Mouse (Mus musculus): ENCODE data around the gene Fxyd2. TPM values are rescaled to one million over a fixed set of nuclear protein-coding genes. Genes with fewer than 3 reads are reported as not detected.

Fxyd2 gene
- polyA plus RNA-seq, 1 experiment from 2014 or later, result 5.3 TPM

- no peak overlapping the region for H3K4me3 ChIP-seq (ENCODE audit: low read depth, low read length)
- WGBS, result 42% methylated on average over 7 of the region's 7 CpGs
- H3K4me1 ChIP-seq (ENCODE audit: control insufficient read depth, insufficient read depth, low read length), result no peaks in the 10 kb centered on the region
- no peaks in the 10 kb centered on the region for H3K9me3 ChIP-seq (ENCODE audit: control insufficient read depth, low read depth, low read length)
- no peaks in the 10 kb centered on the region for H3K27me3 ChIP-seq (ENCODE audit: control insufficient read depth, insufficient read depth, low read length)
- no peak overlapping the region for H3K27ac ChIP-seq (ENCODE audit: low read length)
- H3K4me2 ChIP-seq (replicated peaks; ENCODE audit: low read depth, low read length), result no peak overlapping the region
- H3K9ac ChIP-seq (replicated peaks; ENCODE audit: low read depth, low read length), result no peak overlapping the region
- no peaks in the 10 kb centered on the region for H3K36me3 ChIP-seq (ENCODE audit: control insufficient read depth, insufficient read depth, low read length)
- ATAC-seq (ENCODE audit: insufficient number of reproducible peaks, insufficient read depth, low FRiP score, low read depth), result no peak
Measured at GRCm38 (mm10) chr9:45457200-45457599, 57.7 kb downstream of the Fxyd2 start.

- Histone ChIP-seq H3K4me3 (ENCODE audit: low read depth, low read length) (no peak overlapping the region), H3K36me3 (ENCODE audit: control insufficient read depth, insufficient read depth, low read length) (no peaks in the 10 kb centered on the region), H3K4me2 (replicated peaks; ENCODE audit: low read depth, low read length) (no peak overlapping the region), H3K9ac (replicated peaks; ENCODE audit: low read depth, low read length) (no peak overlapping the region), H3K9me3 (ENCODE audit: control insufficient read depth, low read depth, low read length) (no peaks in the 10 kb centered on the region), H3K4me1 (ENCODE audit: control insufficient read depth, insufficient read depth, low read length) (no peaks in the 10 kb centered on the region), H3K27me3 (ENCODE audit: control insufficient read depth, insufficient read depth, low read length) (no peaks in the 10 kb centered on the region), H3K27ac (ENCODE audit: low read length) (no peak overlapping the region)
- no peak for ATAC-seq (ENCODE audit: insufficient number of reproducible peaks, insufficient read depth, low FRiP score, low read depth)
- WGBS, result 70% methylated on average over 14 of the region's 14 CpGs
Measured at GRCm38 (mm10) chr9:45458363-45458762, 58.9 kb downstream of the Fxyd2 start.

Other genes starting within 250 kb of the Fxyd2 start
- 0.31 TPM in 1 of 2 replicates, not detected in the other for gene BC049352, start 217.7 kb upstream of the Fxyd2 start, polyA plus RNA-seq (2014; fragmentation: Nextera tagmentation; extraction: Ambion mirVana)
- gene Tmprss4, start 195.6 kb upstream of the Fxyd2 start, polyA plus RNA-seq (2014; fragmentation: Nextera tagmentation; extraction: Ambion mirVana), result 19.2 and 20.5 TPM in 2 replicates
- 1.1 and 1.5 TPM in 2 replicates for gene Il10ra, start 130.5 kb upstream of the Fxyd2 start, polyA plus RNA-seq (2014; fragmentation: Nextera tagmentation; extraction: Ambion mirVana)
- 3.3 and 4.0 TPM in 2 replicates for gene Tmprss13, start 80.6 kb upstream of the Fxyd2 start, polyA plus RNA-seq (2014; fragmentation: Nextera tagmentation; extraction: Ambion mirVana)
- gene Fxyd6, start 29.5 kb upstream of the Fxyd2 start, polyA plus RNA-seq (2014; fragmentation: Nextera tagmentation; extraction: Ambion mirVana), result 61.4 and 63.5 TPM in 2 replicates
- 0.06 TPM in 1 of 2 replicates, not detected in the other for gene Dscaml1, start 27.0 kb downstream of the Fxyd2 start, polyA plus RNA-seq (2014; fragmentation: Nextera tagmentation; extraction: Ambion mirVana)

All from stomach, embryonic 14.5 days (tissue).